Mouse (Mus musculus): ENCODE results near the gene Olfr734. TPM values are rescaled to one million over a fixed set of nuclear protein-coding genes. Genes with fewer than 3 reads are reported as not detected.

The Olfr734 gene
- not detected in 2 replicates for polyA plus RNA-seq (2014; fragmentation: Nextera tagmentation; extraction: Ambion mirVana)

DNA sequence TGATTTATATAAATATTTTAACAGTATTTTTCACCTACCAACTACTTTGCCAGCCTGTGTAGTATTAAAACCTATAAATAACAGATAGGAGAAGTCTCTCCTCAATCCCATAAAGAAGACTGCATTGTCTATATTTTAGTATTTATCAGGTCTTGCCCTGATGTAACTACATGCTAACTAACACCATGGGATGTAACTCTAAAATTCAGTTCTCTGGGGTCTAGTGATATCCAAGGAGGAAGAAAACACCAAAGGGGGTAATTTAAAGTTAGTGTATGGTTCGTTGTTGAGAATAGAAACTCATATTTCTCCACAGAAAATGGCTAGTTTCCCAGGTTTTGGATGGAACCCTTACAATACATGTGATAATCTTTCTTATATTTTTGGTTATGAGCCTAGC lies at the start of gene Olfr734:
Gene Olfr734, minus strand, starts transcription at position 101 of the 400 bp plus-strand sequence.
- H3K9me3 ChIP-seq (replicated peaks; ENCODE audit: control insufficient read depth, low read length) = no peaks in the 10 kb centered on the region
- 62% methylated on average over 1 of the region's 1 CpGs for WGBS
- DNase-seq (ENCODE audit: low spot score) (no peak), ATAC-seq (no peak)
- no peaks in the 10 kb centered on the region for H3K36me3 ChIP-seq (ENCODE audit: control insufficient read depth, insufficient read depth, low read length)
- no peak within 1 kb of the TSS for H3K4me3 ChIP-seq (ENCODE audit: low read depth, low read length)
- no peak within 1 kb of the TSS for H3K9ac ChIP-seq (ENCODE audit: low read length)
- no peak within 1 kb of the TSS for H3K27ac ChIP-seq (ENCODE audit: low read depth, low read length)
- no peaks in the 10 kb centered on the region for H3K4me1 ChIP-seq (ENCODE audit: control insufficient read depth, insufficient read depth, low read length)
- H3K27me3 ChIP-seq (replicated peaks; ENCODE audit: control insufficient read depth, insufficient read depth, low read length) = no peaks in the 10 kb centered on the region
- H3K4me2 ChIP-seq (ENCODE audit: low read length) = no peak within 1 kb of the TSS

DNA sequence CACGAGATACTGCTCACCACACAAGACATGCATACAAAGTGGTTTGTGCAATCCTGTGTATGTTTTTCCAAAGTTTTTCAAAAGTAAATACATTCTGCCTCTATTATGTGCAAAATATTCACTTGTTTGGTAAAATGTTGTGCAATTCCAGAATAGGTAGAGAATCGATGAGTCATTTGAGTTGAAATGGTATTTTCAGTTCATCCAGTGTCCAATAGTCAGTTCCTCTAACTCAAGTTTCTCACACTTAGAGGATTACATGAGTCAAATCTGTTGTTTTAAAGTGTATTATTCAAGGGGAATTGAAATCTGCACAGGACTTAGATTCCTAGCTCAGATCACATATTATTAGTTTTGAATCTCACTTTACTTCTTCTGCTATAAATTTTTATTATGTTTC lies 37.0 kb upstream of the Olfr734 start:
- H3K4me3 ChIP-seq (ENCODE audit: low read depth, low read length) = no peak overlapping the region
- 84% methylated on average over 2 of the region's 2 CpGs for WGBS
- H3K27me3 ChIP-seq (replicated peaks; ENCODE audit: control insufficient read depth, insufficient read depth, low read length) = no peaks in the 10 kb centered on the region

DNA sequence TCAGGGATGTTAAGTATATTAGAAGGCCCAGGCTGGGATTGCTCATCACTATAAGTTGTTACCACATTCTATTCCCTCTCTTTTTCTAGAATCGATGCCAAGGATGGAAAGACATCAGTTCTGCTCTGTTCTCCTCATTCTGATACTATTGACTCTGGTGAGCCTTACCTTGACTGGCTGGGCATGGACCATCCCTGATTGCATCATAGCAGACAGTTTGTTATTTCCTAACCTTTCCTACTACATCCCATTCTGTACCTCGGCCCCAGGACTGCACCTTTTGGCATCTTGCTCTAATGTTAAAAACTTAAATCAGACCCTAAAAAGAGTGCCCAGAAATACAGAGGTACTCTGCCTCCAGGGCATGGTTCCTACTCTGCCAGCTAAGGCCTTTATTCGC lies 33.9 kb upstream of the Olfr734 start:
- Histone ChIP-seq H3K4me1 (ENCODE audit: control insufficient read depth, insufficient read depth, low read length) (no peaks in the 10 kb centered on the region), H3K27ac (ENCODE audit: low read depth, low read length) (no peak overlapping the region), H3K36me3 (ENCODE audit: control insufficient read depth, insufficient read depth, low read length) (no peaks in the 10 kb centered on the region), H3K9me3 (replicated peaks; ENCODE audit: control insufficient read depth, low read length) (no peaks in the 10 kb centered on the region), H3K27me3 (replicated peaks; ENCODE audit: control insufficient read depth, insufficient read depth, low read length) (no peaks in the 10 kb centered on the region), H3K4me3 (ENCODE audit: low read depth, low read length) (no peak overlapping the region), H3K9ac (ENCODE audit: low read length) (no peak overlapping the region), H3K4me2 (ENCODE audit: low read length) (no peak overlapping the region)
- no peak for DNase-seq (ENCODE audit: low spot score)
- no peak for ATAC-seq
- 92% methylated on average over 3 of the region's 3 CpGs for WGBS

More for the DNA sequence above, 37.0 kb upstream of the Olfr734 start:
- no peak overlapping the region for H3K9ac ChIP-seq (ENCODE audit: low read length)
- H3K4me2 ChIP-seq (ENCODE audit: low read length) = no peak overlapping the region
- H3K36me3 ChIP-seq (ENCODE audit: control insufficient read depth, insufficient read depth, low read length) = no peaks in the 10 kb centered on the region
- ATAC-seq (no peak), DNase-seq (ENCODE audit: low spot score) (no peak)
- no peaks in the 10 kb centered on the region for H3K9me3 ChIP-seq (replicated peaks; ENCODE audit: control insufficient read depth, low read length)
- no peak overlapping the region for H3K27ac ChIP-seq (ENCODE audit: low read depth, low read length)
- H3K4me1 ChIP-seq (ENCODE audit: control insufficient read depth, insufficient read depth, low read length) = no peaks in the 10 kb centered on the region

DNA sequence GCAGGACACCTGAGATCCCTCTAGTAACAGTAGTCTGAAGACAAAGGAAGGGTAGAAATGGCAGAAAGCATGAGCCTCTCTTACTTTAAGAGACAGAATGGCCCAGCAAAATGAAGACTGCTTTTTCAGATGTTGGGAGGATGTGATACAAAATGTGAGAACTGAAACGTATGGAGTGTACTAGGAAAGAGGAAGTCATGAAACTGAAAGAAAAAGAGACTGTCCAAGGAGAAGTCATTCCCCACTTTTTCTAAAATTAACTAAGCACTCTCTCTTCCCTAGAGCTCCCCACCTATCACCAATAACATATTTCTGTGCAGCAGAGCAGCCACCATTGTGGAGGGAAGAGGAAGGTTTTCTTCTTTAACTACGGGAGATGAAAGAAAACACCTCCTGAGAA lies 31.0 kb upstream of the Olfr734 start, which contains the start of gene Tlr11:
Gene Tlr11, plus strand, starts transcription at position 322 of the 400 bp plus-strand sequence.
- Histone ChIP-seq H3K9ac (ENCODE audit: low read length) (no peak within 1 kb of the TSS), H3K36me3 (ENCODE audit: control insufficient read depth, insufficient read depth, low read length) (no peaks in the 10 kb centered on the region), H3K9me3 (replicated peaks; ENCODE audit: control insufficient read depth, low read length) (no peaks in the 10 kb centered on the region), H3K27ac (ENCODE audit: low read depth, low read length) (no peak within 1 kb of the TSS), H3K4me1 (ENCODE audit: control insufficient read depth, insufficient read depth, low read length) (no peaks in the 10 kb centered on the region), H3K27me3 (replicated peaks; ENCODE audit: control insufficient read depth, insufficient read depth, low read length) (no peaks in the 10 kb centered on the region), H3K4me2 (ENCODE audit: low read length) (no peak within 1 kb of the TSS), H3K4me3 (ENCODE audit: low read depth, low read length) (no peak within 1 kb of the TSS)
- no peak for DNase-seq (ENCODE audit: low spot score)
- no peak for ATAC-seq
- 82% methylated on average over 2 of the region's 2 CpGs for WGBS

DNA sequence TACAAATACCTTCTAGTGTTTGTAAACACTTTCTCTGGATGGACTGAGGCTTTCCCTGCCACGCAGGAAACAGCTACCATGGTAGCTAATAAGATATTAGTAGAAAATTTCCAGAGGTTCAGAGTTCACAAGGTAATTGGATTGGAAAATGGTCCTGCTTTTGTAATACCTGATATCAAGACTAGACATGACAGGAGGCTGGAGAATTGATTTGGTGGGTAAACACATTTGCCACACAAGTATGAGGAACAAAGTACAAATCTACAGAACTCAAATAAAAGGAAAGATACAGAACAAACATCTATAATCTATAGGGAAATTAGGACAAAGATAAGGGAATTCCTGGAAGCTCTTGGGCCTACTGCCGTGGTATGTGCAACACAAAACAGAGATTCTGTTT lies 30.2 kb upstream of the Olfr734 start:
- WGBS = 83% methylated on average over 2 of the region's 2 CpGs
- no peak overlapping the region for H3K4me3 ChIP-seq (ENCODE audit: low read depth, low read length)
- H3K36me3 ChIP-seq (ENCODE audit: control insufficient read depth, insufficient read depth, low read length) = no peaks in the 10 kb centered on the region
- no peaks in the 10 kb centered on the region for H3K9me3 ChIP-seq (replicated peaks; ENCODE audit: control insufficient read depth, low read length)
- no peak overlapping the region for H3K9ac ChIP-seq (ENCODE audit: low read length)
- no peaks in the 10 kb centered on the region for H3K27me3 ChIP-seq (replicated peaks; ENCODE audit: control insufficient read depth, insufficient read depth, low read length)
- ATAC-seq = no peak
- no peaks in the 10 kb centered on the region for H3K4me1 ChIP-seq (ENCODE audit: control insufficient read depth, insufficient read depth, low read length)
- no peak overlapping the region for H3K4me2 ChIP-seq (ENCODE audit: low read length)
- DNase-seq (ENCODE audit: low spot score) = no peak
- no peak overlapping the region for H3K27ac ChIP-seq (ENCODE audit: low read depth, low read length)

DNA sequence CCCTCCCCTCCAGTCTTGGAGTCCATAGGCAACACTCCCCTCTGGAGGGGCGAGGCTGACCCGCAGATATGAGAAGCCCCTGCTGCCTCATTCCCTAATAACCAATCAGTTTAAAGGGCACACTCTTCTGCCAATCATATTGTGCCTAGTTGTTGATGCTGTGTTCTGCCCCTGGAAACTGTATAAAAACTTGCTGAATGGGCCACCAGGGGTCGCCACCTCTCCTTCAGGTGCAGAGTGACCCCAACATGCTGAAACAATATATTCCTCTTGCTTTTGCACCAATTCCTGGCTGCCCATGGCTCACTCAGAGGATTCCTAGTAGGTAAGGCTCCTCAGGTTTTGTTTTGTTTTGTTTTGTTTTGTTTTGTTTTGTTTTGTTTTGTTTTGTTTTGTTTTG lies 25.9 kb upstream of the Olfr734 start:
- H3K27ac ChIP-seq (ENCODE audit: low read depth, low read length) = no peak overlapping the region
- no peaks in the 10 kb centered on the region for H3K36me3 ChIP-seq (ENCODE audit: control insufficient read depth, insufficient read depth, low read length)
- H3K9me3 ChIP-seq (replicated peaks; ENCODE audit: control insufficient read depth, low read length) = no peaks in the 10 kb centered on the region
- ATAC-seq (no peak), DNase-seq (ENCODE audit: low spot score) (peak; percentile 0)
- H3K4me2 ChIP-seq (ENCODE audit: low read length) = no peak overlapping the region
- no peak overlapping the region for H3K4me3 ChIP-seq (ENCODE audit: low read depth, low read length)
- H3K27me3 ChIP-seq (replicated peaks; ENCODE audit: control insufficient read depth, insufficient read depth, low read length) = no peaks in the 10 kb centered on the region
- no peak overlapping the region for H3K9ac ChIP-seq (ENCODE audit: low read length)
- 44% methylated on average over 3 of the region's 3 CpGs for WGBS
- no peaks in the 10 kb centered on the region for H3K4me1 ChIP-seq (ENCODE audit: control insufficient read depth, insufficient read depth, low read length)

DNA sequence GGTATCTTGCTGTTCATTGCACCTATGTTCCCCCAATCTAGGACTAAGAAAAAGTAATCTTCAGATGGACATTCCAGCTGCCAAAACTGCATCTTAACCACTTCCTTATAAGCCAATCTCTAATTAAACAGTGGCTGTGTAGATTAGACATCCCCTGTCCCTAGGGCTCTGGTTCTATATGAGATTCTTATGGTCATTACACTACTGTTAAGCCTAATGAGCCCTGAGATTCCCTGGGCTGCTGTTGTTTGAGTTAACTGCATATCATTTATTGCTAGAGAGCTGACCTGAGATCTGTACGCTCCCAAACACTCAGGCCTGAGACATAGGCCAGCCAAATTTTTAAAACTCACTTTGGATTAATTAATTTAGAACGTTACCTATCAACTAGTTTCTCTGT lies 22.2 kb upstream of the Olfr734 start, which contains the start of gene Olfr735:
Gene Olfr735, minus strand, starts transcription at position 77 of the 400 bp plus-strand sequence.
- H3K27ac ChIP-seq (ENCODE audit: low read depth, low read length) = no peak within 1 kb of the TSS
- H3K9me3 ChIP-seq (replicated peaks; ENCODE audit: control insufficient read depth, low read length) = no peaks in the 10 kb centered on the region
- H3K9ac ChIP-seq (ENCODE audit: low read length) = no peak within 1 kb of the TSS
- no peaks in the 10 kb centered on the region for H3K27me3 ChIP-seq (replicated peaks; ENCODE audit: control insufficient read depth, insufficient read depth, low read length)
- ATAC-seq (no peak), DNase-seq (ENCODE audit: low spot score) (no peak)
- no peaks in the 10 kb centered on the region for H3K36me3 ChIP-seq (ENCODE audit: control insufficient read depth, insufficient read depth, low read length)
- H3K4me1 ChIP-seq (ENCODE audit: control insufficient read depth, insufficient read depth, low read length) = no peaks in the 10 kb centered on the region
- no peak within 1 kb of the TSS for H3K4me3 ChIP-seq (ENCODE audit: low read depth, low read length)
- WGBS = 83% methylated on average over 2 of the region's 2 CpGs
- H3K4me2 ChIP-seq (ENCODE audit: low read length) = no peak within 1 kb of the TSS

DNA sequence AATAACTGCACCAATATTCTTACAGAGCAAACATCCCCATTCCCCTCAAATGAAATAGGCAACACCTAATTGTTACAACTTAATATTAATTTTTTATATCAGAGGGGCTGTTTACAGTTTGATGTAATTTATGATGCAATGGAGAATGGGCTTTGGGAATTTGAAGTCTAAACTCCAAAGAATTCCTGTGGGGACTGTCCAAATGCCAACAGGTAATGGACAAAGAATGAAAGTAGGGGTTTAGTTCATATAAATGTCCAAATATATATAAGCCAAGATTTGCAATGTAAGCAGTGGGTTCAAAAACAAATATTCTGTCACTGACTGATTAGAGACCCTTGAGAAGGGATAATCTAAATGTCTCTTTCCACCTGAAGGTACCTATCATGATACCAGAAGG lies 25.1 kb downstream of the Olfr734 start, which contains the start of gene Olfr733:
Gene Olfr733, minus strand, starts transcription at position 101 of the 400 bp plus-strand sequence.
- Histone ChIP-seq H3K27me3 (replicated peaks; ENCODE audit: control insufficient read depth, insufficient read depth, low read length) (no peaks in the 10 kb centered on the region), H3K27ac (ENCODE audit: low read depth, low read length) (no peak within 1 kb of the TSS), H3K9me3 (replicated peaks; ENCODE audit: control insufficient read depth, low read length) (no peaks in the 10 kb centered on the region), H3K4me2 (ENCODE audit: low read length) (no peak within 1 kb of the TSS), H3K4me1 (ENCODE audit: control insufficient read depth, insufficient read depth, low read length) (no peaks in the 10 kb centered on the region), H3K36me3 (ENCODE audit: control insufficient read depth, insufficient read depth, low read length) (no peaks in the 10 kb centered on the region), H3K4me3 (ENCODE audit: low read depth, low read length) (no peak within 1 kb of the TSS), H3K9ac (ENCODE audit: low read length) (no peak within 1 kb of the TSS)
- DNase-seq (ENCODE audit: low spot score) = no peak
- no peak for ATAC-seq

DNA sequence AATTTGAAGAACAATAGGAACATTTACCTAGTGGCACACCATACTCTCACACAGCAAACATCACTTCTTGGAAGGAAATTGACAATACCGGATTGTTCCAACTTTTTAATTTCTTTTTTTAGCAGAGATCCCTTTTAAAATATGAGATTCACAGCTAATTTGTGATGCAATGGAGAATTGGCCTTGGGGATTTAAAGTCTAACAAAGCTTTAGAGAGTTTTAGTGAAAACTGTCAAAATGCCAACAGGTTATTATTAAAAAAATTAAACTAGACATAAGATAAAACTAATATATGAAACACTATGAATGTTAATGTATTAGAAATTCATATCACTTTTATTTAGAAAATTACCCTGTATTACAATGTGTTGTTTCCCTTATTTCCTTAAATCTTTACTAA lies 42.5 kb downstream of the Olfr734 start, which contains the start of gene Olfr732:
Gene Olfr732, minus strand, starts transcription at position 101 of the 400 bp plus-strand sequence.
- no peak for ATAC-seq
- Histone ChIP-seq H3K27me3 (replicated peaks; ENCODE audit: control insufficient read depth, insufficient read depth, low read length) (no peaks in the 10 kb centered on the region), H3K36me3 (ENCODE audit: control insufficient read depth, insufficient read depth, low read length) (no peaks in the 10 kb centered on the region), H3K9ac (ENCODE audit: low read length) (no peak within 1 kb of the TSS), H3K9me3 (replicated peaks; ENCODE audit: control insufficient read depth, low read length) (no peaks in the 10 kb centered on the region), H3K4me1 (ENCODE audit: control insufficient read depth, insufficient read depth, low read length) (no peaks in the 10 kb centered on the region), H3K4me2 (ENCODE audit: low read length) (no peak within 1 kb of the TSS), H3K27ac (ENCODE audit: low read depth, low read length) (no peak within 1 kb of the TSS), H3K4me3 (ENCODE audit: low read depth, low read length) (no peak within 1 kb of the TSS)
- DNase-seq (ENCODE audit: low spot score) = no peak
- WGBS = 96% methylated on average over 1 of the region's 1 CpGs

Data from forebrain, embryonic 14.5 days (tissue).